Mouse (Mus musculus) MEL (cell line): ENCODE measurements around the gene Cdkal1. TPM values are rescaled to one million over a fixed set of nuclear protein-coding genes. Genes with fewer than 3 reads are reported as not detected.

Source experiments
- DNase-seq: peaks from one replicate; pipeline ENCODE4 v3.0.0; 2011; ENCODE audit warnings: low read depth, low spot score
- H3K27ac ChIP-seq: 2 replicates; pipeline ENCODE4 v1.5.1; 2012; ENCODE audit warnings: low read depth, mild to moderate bottlenecking, control low read depth, low read length, moderate library complexity; ENCODE audit not compliant: control insufficient read depth
- H3K27me3 ChIP-seq, 2 experiments: fragments of 150-350 bp in 1 of 2; sonication (generic) in 1 of 2; 2 replicates each; pipeline ENCODE4 v1.6.1; 2012; ENCODE audit warnings: low read length in 2 of 2, mild to moderate bottlenecking in 2 of 2, improper control_type of control experiment in 1 of 2, moderate library complexity in 1 of 2; ENCODE audit not compliant: insufficient read depth in 2 of 2, control insufficient read depth in 1 of 2
- H3K36me3 ChIP-seq, 2 experiments: 2 replicates each; pipeline ENCODE4 v1.6.1; 2012 to 2014; ENCODE audit warnings: low read length in 2 of 2, improper control_type of control experiment in 1 of 2, inconsistent platforms in 1 of 2, mild to moderate bottlenecking in 1 of 2; ENCODE audit not compliant: insufficient read depth in 2 of 2, control insufficient read depth in 1 of 2
- H3K4me1 ChIP-seq, 2 experiments: fragments of 150-350 bp in 1 of 2; sonication (generic) in 1 of 2; 2 replicates each; pipeline ENCODE4 v1.6.1; 2012; ENCODE audit warnings: low read length in 2 of 2, improper control_type of control experiment in 1 of 2, mild to moderate bottlenecking in 1 of 2; ENCODE audit not compliant: insufficient read depth in 2 of 2, control insufficient read depth in 1 of 2
- H3K4me3 ChIP-seq, 2 experiments: fragments of 150-350 bp in 1 of 2; sonication (generic) in 1 of 2; 2 replicates each; pipeline ENCODE4 v1.5.1; 2012; ENCODE audit warnings: low read depth in 2 of 2, low read length in 2 of 2, mild to moderate bottlenecking in 2 of 2, moderate library complexity in 2 of 2, control low read depth in 1 of 2, improper control_type of control experiment in 1 of 2; ENCODE audit not compliant: control insufficient read depth in 1 of 2, insufficient read depth in 1 of 2
- H3K79me2 ChIP-seq: 2 replicates; pipeline ENCODE4 v1.6.1; 2012; ENCODE audit warnings: mild to moderate bottlenecking, low read length, moderate library complexity; ENCODE audit not compliant: control insufficient read depth, poor library complexity, insufficient read depth
- H3K9ac ChIP-seq: 2 replicates; pipeline ENCODE4 v1.6.1; 2012; ENCODE audit warnings: low read depth, mild to moderate bottlenecking, control low read depth, low read length, moderate library complexity; ENCODE audit not compliant: control insufficient read depth, poor library complexity, severe bottlenecking
- H3K9me3 ChIP-seq: fragments of 150-350 bp; sonication (generic); replicated peaks from 2 replicates; pipeline ENCODE4 v1.6.1; 2012; ENCODE audit warnings: mild to moderate bottlenecking, low read length, improper control_type of control experiment, moderate library complexity; ENCODE audit not compliant: insufficient read depth
- CHD2 ChIP-seq: IDR thresholded peaks from 2 replicates; pipeline ENCODE4 v1.6.1; 2011; ENCODE audit warnings: low read length, improper control_type of control experiment
- E2F4 ChIP-seq: IDR thresholded peaks from 2 replicates; pipeline ENCODE4 v1.6.1; 2011; ENCODE audit warnings: low read depth, low read length, improper control_type of control experiment, borderline replicate concordance
- EP300 ChIP-seq, 2 experiments: IDR thresholded peaks; 2 replicates each; pipeline ENCODE4 v1.6.1; 2011; ENCODE audit warnings: improper control_type of control experiment in 2 of 2, low read length in 2 of 2, low read depth in 1 of 2, mild to moderate bottlenecking in 1 of 2
- ETS1 ChIP-seq: IDR thresholded peaks from 2 replicates; pipeline ENCODE4 v1.6.1; 2012; ENCODE audit warnings: low read depth, mild to moderate bottlenecking, inconsistent platforms, low read length, improper control_type of control experiment, moderate library complexity
- GATA1 ChIP-seq: IDR thresholded peaks from 2 replicates; pipeline ENCODE4 v1.6.1; 2011; ENCODE audit warnings: low read depth, low read length, improper control_type of control experiment
- MAFK ChIP-seq: IDR thresholded peaks from 2 replicates; pipeline ENCODE4 v1.6.1; 2011; ENCODE audit warnings: low read depth, mild to moderate bottlenecking, low read length, improper control_type of control experiment, borderline replicate concordance
- MAX ChIP-seq: IDR thresholded peaks from 2 replicates; pipeline ENCODE4 v1.6.1; 2011; ENCODE audit warnings: low read length, improper control_type of control experiment
- MEF2A ChIP-seq: IDR thresholded peaks from 2 replicates; pipeline ENCODE4 v1.6.1; 2014; ENCODE audit warnings: low read depth, mild to moderate bottlenecking, inconsistent platforms, low read length, improper control_type of control experiment; ENCODE audit not compliant: poor library complexity, insufficient replicate concordance, severe bottlenecking; ENCODE audit errors: extremely low read depth
- NELFE ChIP-seq: IDR thresholded peaks from 2 replicates; pipeline ENCODE4 v1.6.1; 2011; ENCODE audit warnings: low read depth, low read length, improper control_type of control experiment
- POLR2AphosphoS2 ChIP-seq: IDR thresholded peaks from 2 replicates; pipeline ENCODE4 v1.6.1; 2011; ENCODE audit warnings: low read length, improper control_type of control experiment
- POLR2AphosphoS5 ChIP-seq: IDR thresholded peaks from 2 replicates; pipeline ENCODE4 v1.6.1; 2012; ENCODE audit warnings: low read depth, borderline replicate concordance, mild to moderate bottlenecking, inconsistent platforms, low read length, moderate library complexity, mixed read lengths
- RAD21 ChIP-seq: IDR thresholded peaks from 2 replicates; pipeline ENCODE4 v1.6.1; 2011; ENCODE audit warnings: mild to moderate bottlenecking, low read depth, low read length, improper control_type of control experiment
- SIN3A ChIP-seq: IDR thresholded peaks from 2 replicates; pipeline ENCODE4 v1.6.1; 2012; ENCODE audit warnings: low read length, improper control_type of control experiment, inconsistent platforms
- ZMIZ1 ChIP-seq: IDR thresholded peaks from 2 replicates; pipeline ENCODE4 v1.6.1; 2012; ENCODE audit warnings: low read depth, mild to moderate bottlenecking, inconsistent platforms, low read length, improper control_type of control experiment, moderate library complexity
- polyA plus RNA-seq, 2 experiments: library from polyadenylated mRNA; stranded (reverse) in 1 of 2; unstranded in 1 of 2; fragments of >175 nt in 1 of 2; fragments of >200 nt in 1 of 2; gene quantifications; 2 replicates each; pipeline versions ENCODE4 v1.2.1 to v1.2.4; 2012; ENCODE audit warnings: low replicate concordance in 2 of 2, low read depth in 1 of 2; ENCODE audit not compliant: insufficient read length in 2 of 2, insufficient read depth in 1 of 2, missing spikeins in 1 of 2
- total RNA-seq: library from RNA; depleted of rRNA; stranded (reverse); fragments of 300-350 nt; gene quantifications from 2 replicates; pipeline ENCODE4 v1.2.3, GENCODE M21; 2012

Cdkal1 gene
- total and polyA plus RNA-seq, 3 experiments: 10.6 to 11.0 TPM; not detected in 1

DNA sequence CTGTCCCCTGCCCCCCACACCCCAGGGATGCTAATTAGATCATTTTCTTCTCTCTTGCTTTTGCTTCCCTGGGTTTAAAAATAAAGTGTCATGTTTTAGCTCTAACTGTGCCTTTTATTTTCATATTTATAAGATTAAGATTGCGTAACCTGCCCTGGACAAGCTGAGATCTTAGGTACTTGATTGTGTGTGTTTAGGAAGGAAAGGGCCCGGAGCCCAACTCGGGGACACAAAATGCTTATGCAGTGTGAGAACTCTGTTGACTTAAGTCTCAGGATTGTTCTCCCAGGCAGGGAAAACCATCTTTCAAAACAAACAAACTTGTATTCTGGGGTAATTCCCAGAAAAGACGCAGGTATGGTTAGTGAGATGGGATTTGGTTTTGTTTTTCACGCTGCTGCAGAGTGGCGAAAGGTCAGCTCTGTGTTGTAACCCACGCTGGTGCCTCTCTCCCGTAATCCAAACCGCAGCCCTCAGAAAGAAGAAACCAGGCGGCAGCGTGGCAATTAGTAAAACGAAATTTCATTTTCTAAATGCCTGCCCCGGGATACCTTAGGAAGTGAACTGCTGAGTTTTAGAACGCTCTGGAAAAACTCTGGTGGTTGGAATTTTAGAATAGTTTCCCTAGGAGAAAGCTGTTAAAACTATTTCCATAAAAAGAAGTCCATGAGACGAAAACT is 690.5 kb downstream of the Cdkal1 start:
- TF ChIP-seq MEF2A: no peak
- TF ChIP-seq E2F4: no peak
- no peak for TF ChIP-seq SIN3A
- TF ChIP-seq POLR2AphosphoS5: no peak
- no peak for TF ChIP-seq NELFE
- no peak for TF ChIP-seq MAX
- no peak for TF ChIP-seq ZMIZ1
- no peaks in the 10 kb centered on the region for H3K79me2 ChIP-seq

DNA sequence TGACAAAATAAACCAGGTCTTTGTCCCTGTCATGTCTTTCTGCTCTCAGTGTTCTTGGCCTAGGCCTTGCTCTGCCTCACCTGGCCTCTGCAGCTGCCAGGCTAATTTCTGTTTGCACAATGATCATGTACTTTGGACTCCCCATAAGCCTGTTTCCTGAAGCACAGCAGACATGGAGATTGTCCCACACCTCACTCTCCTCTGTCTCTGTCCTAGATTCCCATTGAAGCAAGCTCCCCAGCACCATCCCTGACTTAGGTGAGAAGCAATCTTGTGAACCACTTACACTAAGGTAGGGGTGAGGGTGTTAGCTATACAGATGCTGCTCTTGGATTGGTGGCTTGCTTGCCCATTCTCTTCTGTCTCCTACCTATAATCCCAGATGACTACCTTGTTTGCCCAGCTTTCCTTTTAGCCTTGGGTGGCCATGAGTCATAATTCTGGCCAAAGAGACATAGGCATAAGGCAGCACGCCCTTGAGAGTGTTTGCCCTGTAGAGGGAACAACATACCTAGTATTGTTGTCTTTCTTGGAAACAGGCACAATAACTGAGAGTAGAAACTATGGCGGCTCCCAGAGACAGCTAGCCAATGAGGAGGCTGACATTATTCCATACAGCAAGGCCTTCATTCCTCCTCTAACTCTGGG is 692.5 kb downstream of the Cdkal1 start:
- Histone ChIP-seq H3K9me3 (no peaks in the 10 kb centered on the region), H3K27me3 (no peaks in the 10 kb centered on the region), H3K4me1 (no peaks in the 10 kb centered on the region), H3K9ac (no peak overlapping the region), H3K27ac (no peak overlapping the region), H3K4me3 (no peak overlapping the region), H3K79me2 (no peaks in the 10 kb centered on the region), H3K36me3 (no peaks in the 10 kb centered on the region)
- no peak for DNase-seq
- TF ChIP-seq CHD2 (no peak), MAFK (no peak)

More for the DNA sequence above, 690.5 kb downstream of the Cdkal1 start:
- Histone ChIP-seq H3K9me3 (no peaks in the 10 kb centered on the region), H3K27ac (no peak overlapping the region), H3K27me3 (no peaks in the 10 kb centered on the region), H3K9ac (no peak overlapping the region), H3K36me3 (no peaks in the 10 kb centered on the region), H3K4me1 (no peaks in the 10 kb centered on the region), H3K4me3 (no peak overlapping the region)
- DNase-seq: no peak

DNA sequence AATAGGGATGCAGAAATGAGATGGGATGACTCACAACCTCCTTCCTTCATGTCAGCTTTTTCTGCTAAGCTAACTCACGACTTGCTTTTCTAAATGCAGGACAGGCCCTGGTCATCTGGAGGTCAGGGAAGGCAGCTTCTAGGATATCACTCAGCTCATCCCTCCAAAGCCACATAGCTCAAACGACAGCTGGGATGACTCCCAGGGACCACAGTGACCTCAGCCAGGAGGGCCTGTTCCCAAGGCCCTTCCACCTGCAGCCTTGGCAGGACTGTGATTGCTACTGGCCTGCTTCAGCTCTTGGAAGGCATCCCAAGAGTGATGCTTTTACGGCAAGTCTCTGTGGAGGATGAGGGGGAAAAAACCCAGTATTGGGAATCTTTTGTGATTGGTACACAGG is 693.0 kb downstream of the Cdkal1 start:
- Histone ChIP-seq H3K36me3 (no peaks in the 10 kb centered on the region), H3K4me1 (no peaks in the 10 kb centered on the region), H3K79me2 (no peaks in the 10 kb centered on the region), H3K9me3 (no peaks in the 10 kb centered on the region), H3K9ac (no peak overlapping the region), H3K4me3 (no peak overlapping the region), H3K27me3 (no peaks in the 10 kb centered on the region), H3K27ac (no peak overlapping the region)
- TF ChIP-seq ETS1 (no peak), POLR2AphosphoS2 (no peak), EP300 (IDR thresholded peaks at IDR 0.05; ENCODE audit: low read depth in 1 of 2, low read length in 2 of 2) (no peak), GATA1 (no peak), RAD21 (no peak)
- no peak for DNase-seq
